Mouse (Mus musculus): ENCODE results near the gene Thap12. TPM values are rescaled to one million over a fixed set of nuclear protein-coding genes. Genes with fewer than 3 reads are reported as not detected.

Thap12 gene
- 1.7 and 2.6 TPM in 2 replicates for polyA plus RNA-seq (2012; rRNA removed; ENCODE audit: low replicate concordance)

GRCm38 (mm10) chr7:98702283-98703240 lies at the start of gene Thap12:
Thap12 (plus strand) TSS chr7:98703103.

GRCm38 (mm10) chr7:98656531-98657221 lies 46.2 kb upstream of the Thap12 start, which contains the start of gene Emsy:
Emsy (minus strand) TSS chr7:98656783.

Other genes with a start within 250 kb of the Thap12 start
- gene Lrrc32, start 213.8 kb upstream of the Thap12 start, polyA plus RNA-seq (2012; rRNA removed; ENCODE audit: low replicate concordance) = 10.7 and 14.0 TPM in 2 replicates
- 4.1 and 6.1 TPM in 2 replicates for gene Emsy, start 46.3 kb upstream of the Thap12 start, polyA plus RNA-seq (2012; rRNA removed; ENCODE audit: low replicate concordance)
- gene Wnt11, start 132.0 kb downstream of the Thap12 start, polyA plus RNA-seq (2012; rRNA removed; ENCODE audit: low replicate concordance) = 3.3 and 11.1 TPM in 2 replicates

All from duodenum, adult 2 months (tissue).